Mouse (Mus musculus) forebrain, embryonic 15.5 days (tissue): ENCODE measurements around the gene Riok1. TPM values are rescaled to one million over a fixed set of nuclear protein-coding genes. Genes with fewer than 3 reads are reported as not detected.
A peak's percentile ranks its signal among the peaks of the same experiment; 100 is the strongest.

ENCODE experiments used
- ATAC-seq: fragments of 200-750 bp; cut with Nextera tagmentation; replicated peaks from 2 replicates; pipeline ENCODE4 v1.8.0; 2017; ENCODE audit warnings: mild to moderate bottlenecking, moderate TSS enrichment, moderate library complexity
- H3K27ac ChIP-seq: fragments of 300-500 bp; sonication (generic); replicated peaks from 2 replicates; pipeline ENCODE4 v1.5.1; 2015; ENCODE audit warnings: mild to moderate bottlenecking, inconsistent platforms
- H3K27me3 ChIP-seq: fragments of 300-500 bp; sonication (generic); 2 replicates; pipeline ENCODE4 v1.6.1; 2015; ENCODE audit warnings: inconsistent platforms
- H3K36me3 ChIP-seq: fragments of 300-500 bp; sonication (generic); 2 replicates; pipeline ENCODE4 v1.6.1; 2015; ENCODE audit warnings: mild to moderate bottlenecking, inconsistent platforms
- H3K4me1 ChIP-seq: fragments of 300-500 bp; sonication (generic); 2 replicates; pipeline ENCODE4 v1.6.1; 2015; ENCODE audit warnings: inconsistent platforms
- H3K4me2 ChIP-seq: fragments of 300-500 bp; sonication (generic); replicated peaks from 2 replicates; pipeline ENCODE4 v1.6.1; 2015; ENCODE audit warnings: mild to moderate bottlenecking, inconsistent platforms
- H3K4me3 ChIP-seq: fragments of 300-500 bp; sonication (generic); 2 replicates; pipeline ENCODE4 v1.5.1; 2015; ENCODE audit warnings: mild to moderate bottlenecking, inconsistent platforms
- H3K9ac ChIP-seq: fragments of 300-500 bp; sonication (generic); replicated peaks from 2 replicates; pipeline ENCODE4 v1.6.1; 2015; ENCODE audit warnings: mild to moderate bottlenecking, inconsistent platforms
- H3K9me3 ChIP-seq: fragments of 300-500 bp; sonication (generic); 2 replicates; pipeline ENCODE4 v1.6.1; 2016; ENCODE audit warnings: inconsistent platforms
- WGBS: fragments of 180-500 bp; shearing (Covaris S2); methylation state at CpG from one replicate; pipeline ENCODE4 v1.1.7; 2015; ENCODE audit warnings: mixed read lengths; 5-methylcytosine and 5-hydroxymethylcytosine counted together
- polyA plus RNA-seq: library from polyadenylated mRNA; unstranded; fragments of >200 nt; fragmentation: Nextera tagmentation; extraction: Ambion mirVana; gene quantifications from 2 replicates; pipeline ENCODE4 v1.2.1, GENCODE M21; 2015

Gene Riok1
- polyA plus RNA-seq = 53.6 and 60.9 TPM in 2 replicates

DNA sequence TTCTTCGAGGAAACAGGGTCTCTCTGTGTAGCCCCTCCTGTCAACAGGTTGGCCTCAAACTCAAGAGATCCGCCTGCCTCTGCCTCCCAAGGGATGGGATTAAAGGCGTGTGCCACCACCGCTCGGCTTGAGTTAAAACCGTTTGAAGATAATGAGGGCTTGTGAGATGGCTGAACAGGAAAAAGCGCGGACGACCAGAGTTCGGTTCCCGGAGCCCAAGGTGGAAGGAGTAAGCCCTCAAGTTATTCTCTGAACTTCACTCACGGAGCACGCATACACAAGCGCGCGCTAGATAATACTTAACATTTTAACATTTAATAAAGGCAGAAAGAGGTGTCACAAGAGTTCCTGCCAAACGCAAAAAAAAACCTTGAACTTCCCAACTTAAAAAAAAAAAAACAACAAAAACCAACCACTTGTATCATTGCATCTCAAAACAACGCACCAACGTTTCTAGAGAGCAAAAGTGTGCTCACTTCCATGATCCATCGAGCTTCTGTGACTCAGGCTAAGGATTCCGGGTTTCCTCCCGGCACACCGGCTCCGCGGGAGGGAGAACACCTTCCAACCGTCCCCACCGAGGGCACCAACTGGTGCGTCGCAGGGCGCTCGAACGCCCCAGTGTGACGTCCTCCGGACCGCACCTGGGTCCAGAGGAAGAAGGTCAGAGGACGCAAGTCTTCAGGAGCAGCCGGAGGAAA lies at the start of gene Riok1:
TSS of gene Riok1 (plus strand) at position 653 of the 701 bp plus-strand sequence.
- WGBS = 11% methylated on average over 37 of the region's 37 CpGs
- H3K27ac ChIP-seq = peak within 1 kb of the TSS; percentile 85
- peak within 1 kb of the TSS; percentile 88 for H3K9ac ChIP-seq
- peak within 1 kb of the TSS; percentile 94 for H3K4me3 ChIP-seq
- H3K36me3 ChIP-seq = peaks cover 14% of the 10 kb centered on the region
- H3K27me3 ChIP-seq = no peaks in the 10 kb centered on the region
- H3K9me3 ChIP-seq = no peaks in the 10 kb centered on the region
- H3K4me2 ChIP-seq = peak within 1 kb of the TSS; percentile 75
- H3K4me1 ChIP-seq = peaks cover 20% of the 10 kb centered on the region
- no peak; the same call in 1 of the 2 replicates for ATAC-seq

DNA sequence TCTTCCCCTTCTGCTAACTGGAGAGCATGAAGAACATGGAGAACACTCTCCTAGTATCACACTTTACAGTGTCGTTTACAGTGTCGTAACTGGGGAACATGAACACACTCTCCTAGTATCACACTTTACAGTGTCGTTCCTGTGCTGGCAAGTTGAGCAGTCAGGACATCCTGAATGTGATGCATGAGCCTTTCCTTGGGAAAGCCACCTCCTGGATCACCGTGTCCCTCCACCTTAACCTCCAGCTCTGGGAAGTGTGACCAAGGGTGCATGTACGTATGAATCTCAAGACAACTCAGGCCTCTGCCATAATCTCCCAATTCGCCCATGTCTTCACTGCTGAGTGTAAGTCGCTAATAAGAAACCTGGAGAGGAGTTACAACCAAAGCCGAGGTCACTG lies 47.1 kb upstream of the Riok1 start:
- Histone ChIP-seq H3K4me2 (no peak overlapping the region), H3K36me3 (peaks cover 58% of the 10 kb centered on the region), H3K9ac (no peak overlapping the region), H3K4me3 (no peak overlapping the region), H3K4me1 (peaks cover 12% of the 10 kb centered on the region), H3K27ac (no peak overlapping the region), H3K27me3 (no peaks in the 10 kb centered on the region), H3K9me3 (no peaks in the 10 kb centered on the region)
- ATAC-seq = no peak
- 92% methylated on average over 8 of the region's 8 CpGs for WGBS

DNA sequence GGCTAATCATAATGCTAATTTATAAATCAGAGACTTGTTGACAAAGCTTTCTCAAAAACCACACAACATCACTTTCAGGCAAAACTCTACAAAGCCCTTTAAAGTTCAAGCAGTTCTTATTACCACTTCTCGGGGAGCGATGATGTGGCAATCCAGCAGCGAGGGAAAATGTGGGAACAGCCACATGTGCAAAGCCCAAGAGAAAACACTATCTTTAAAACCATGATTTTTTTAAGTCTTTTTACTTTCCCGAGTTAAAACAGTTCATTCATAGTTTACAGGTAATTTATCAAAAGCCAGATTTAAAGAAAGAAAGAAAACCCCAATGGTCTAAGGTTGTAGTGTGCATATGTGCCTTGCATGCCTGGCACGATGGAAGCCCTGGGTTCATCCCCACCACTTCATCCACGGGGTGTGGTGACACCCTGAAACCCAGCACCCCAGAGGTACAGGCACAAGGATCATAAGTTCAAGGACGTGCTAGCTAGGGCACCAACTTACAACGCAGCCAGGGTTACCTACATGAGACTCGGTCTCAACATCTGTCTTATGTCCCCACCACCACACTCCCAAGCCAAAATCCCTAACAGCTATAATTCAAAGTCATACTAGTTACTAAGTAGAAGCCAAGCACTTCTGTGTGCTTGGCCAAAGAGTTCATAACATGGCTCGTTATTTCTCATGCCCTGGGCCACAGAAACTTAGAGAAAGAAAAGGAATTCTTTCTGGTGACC lies 44.0 kb upstream of the Riok1 start:
- Histone ChIP-seq H3K36me3 (peaks cover 33% of the 10 kb centered on the region), H3K27ac (no peak overlapping the region), H3K4me3 (peak overlapping the region; percentile 69), H3K4me2 (peak overlapping the region; percentile 52), H3K27me3 (no peaks in the 10 kb centered on the region), H3K9ac (peak overlapping the region; percentile 84), H3K9me3 (no peaks in the 10 kb centered on the region), H3K4me1 (peaks cover 12% of the 10 kb centered on the region)
- 15% methylated on average over 10 of the region's 10 CpGs for WGBS
- ATAC-seq = no peak

DNA sequence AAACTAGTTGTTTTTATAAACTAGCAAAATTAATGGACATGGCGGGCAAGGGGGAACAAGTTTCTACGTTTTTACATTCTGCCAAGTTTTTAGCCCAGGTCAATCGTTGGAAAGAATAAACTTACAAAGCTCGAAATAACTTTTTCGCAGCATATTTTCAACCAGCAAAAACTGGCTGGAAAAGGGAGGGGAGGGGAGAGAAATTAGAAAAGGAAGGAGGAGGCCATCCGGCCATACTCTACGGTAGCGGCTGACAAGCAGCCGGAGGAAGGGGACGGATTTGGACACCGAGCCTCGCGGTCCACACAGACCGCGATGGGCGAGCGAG lies 43.5 kb upstream of the Riok1 start:
- Histone ChIP-seq H3K4me2 (peak overlapping the region; percentile 52), H3K4me3 (peak overlapping the region; percentile 69), H3K36me3 (peaks cover 28% of the 10 kb centered on the region), H3K27ac (peak overlapping the region; percentile 89), H3K27me3 (no peaks in the 10 kb centered on the region), H3K9me3 (no peaks in the 10 kb centered on the region), H3K9ac (peak overlapping the region; percentile 84), H3K4me1 (peaks cover 12% of the 10 kb centered on the region)
- WGBS = under 1% methylated on average over 17 of the region's 17 CpGs
- ATAC-seq = no peak

DNA sequence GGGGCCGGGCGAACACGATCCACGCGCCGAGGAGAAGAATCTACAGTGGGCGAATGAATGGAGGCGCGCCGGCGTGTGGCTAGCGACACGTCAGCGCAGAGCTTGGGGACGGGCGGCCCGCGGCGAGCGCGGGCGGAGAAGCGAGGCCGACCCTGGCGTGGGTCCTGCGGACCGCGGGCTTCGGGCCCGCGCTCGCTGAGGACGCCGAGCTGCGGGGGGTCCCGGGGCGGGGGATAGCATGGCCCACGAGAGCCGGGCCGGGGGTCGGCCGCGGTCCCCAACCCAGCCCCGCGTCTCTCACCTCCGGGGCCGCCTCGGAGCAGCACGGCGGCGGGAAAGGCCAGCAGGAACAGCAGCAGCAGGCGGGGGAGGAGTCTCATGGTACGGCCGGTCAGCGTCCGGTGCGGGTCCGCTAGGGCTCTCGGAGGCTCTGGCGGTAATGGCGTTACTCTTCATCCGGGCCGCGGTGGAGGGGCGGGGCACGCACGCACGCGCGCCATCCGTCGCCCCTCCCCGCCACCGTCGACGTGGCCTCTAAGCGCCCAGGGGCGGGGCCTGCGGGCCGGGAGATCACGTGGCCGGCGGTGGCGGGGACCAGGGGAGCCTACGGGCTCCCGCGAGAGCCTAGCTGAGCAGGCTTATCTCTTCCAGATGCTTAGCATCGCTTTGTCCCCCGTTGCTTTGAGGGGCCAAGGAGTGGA lies 42.9 kb upstream of the Riok1 start, which contains the start of gene Ssr1:
TSS of gene Ssr1 (minus strand) at position 514 of the 701 bp plus-strand sequence.
- peaks cover 12% of the 10 kb centered on the region for H3K4me1 ChIP-seq
- H3K27me3 ChIP-seq = no peaks in the 10 kb centered on the region
- H3K36me3 ChIP-seq = peaks cover 22% of the 10 kb centered on the region
- H3K27ac ChIP-seq = peak within 1 kb of the TSS; percentile 89
- peak within 1 kb of the TSS; percentile 84 for H3K9ac ChIP-seq
- peak within 1 kb of the TSS; percentile 69 for H3K4me3 ChIP-seq
- H3K9me3 ChIP-seq = no peaks in the 10 kb centered on the region
- peak; percentile 99 for ATAC-seq
- H3K4me2 ChIP-seq = peak within 1 kb of the TSS; percentile 52
- under 1% methylated on average over 87 of the region's 89 CpGs for WGBS

DNA sequence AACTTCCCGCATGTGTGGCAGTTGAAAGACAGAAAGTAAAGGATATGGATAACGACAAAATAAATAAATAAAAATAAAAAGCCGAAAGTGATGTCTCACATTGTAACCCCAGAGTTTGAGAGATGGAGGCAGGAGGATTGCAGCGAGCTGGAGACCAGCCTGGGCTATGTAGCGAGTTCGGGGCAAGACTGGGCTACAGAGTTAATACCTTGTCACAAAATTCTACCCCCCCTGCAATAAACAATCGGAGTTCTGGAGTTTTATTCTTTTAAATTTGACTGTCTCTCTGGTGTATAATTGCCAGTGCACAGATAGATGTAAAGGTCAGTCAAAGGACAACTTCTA lies 42.4 kb upstream of the Riok1 start:
- H3K9me3 ChIP-seq = no peaks in the 10 kb centered on the region
- H3K27me3 ChIP-seq = no peaks in the 10 kb centered on the region
- H3K4me2 ChIP-seq = peak overlapping the region; percentile 52
- WGBS = 19% methylated on average over 7 of the region's 7 CpGs
- H3K9ac ChIP-seq = peak overlapping the region; percentile 49
- peaks cover 17% of the 10 kb centered on the region; the same call in 1 of the 2 replicates for H3K36me3 ChIP-seq
- H3K4me1 ChIP-seq = peaks cover 12% of the 10 kb centered on the region
- peak; percentile 71; the same call in 1 of the 2 replicates for ATAC-seq
- peak overlapping the region; percentile 54; the same call in 1 of the 2 replicates for H3K27ac ChIP-seq
- peak overlapping the region; percentile 69 for H3K4me3 ChIP-seq

DNA sequence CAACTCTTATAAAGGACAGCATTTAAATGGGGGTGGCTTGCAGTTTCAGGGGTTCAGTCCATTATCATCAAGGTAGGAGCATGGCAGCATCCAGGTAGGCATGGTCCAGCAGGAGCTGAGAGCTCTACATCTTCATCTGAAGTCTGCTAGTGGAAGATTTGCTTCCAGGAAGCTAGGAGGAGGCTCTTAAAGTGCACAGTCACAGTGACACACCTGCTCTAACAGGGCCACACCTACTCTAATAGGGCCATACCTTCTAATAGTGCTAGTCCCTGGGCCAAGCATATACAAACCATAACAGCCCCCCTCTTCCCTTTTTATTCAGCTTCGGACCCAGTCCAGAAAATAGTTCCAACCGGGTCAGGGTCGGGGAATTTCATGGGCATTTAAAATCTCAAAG lies 37.1 kb upstream of the Riok1 start:
- no peak for ATAC-seq

DNA sequence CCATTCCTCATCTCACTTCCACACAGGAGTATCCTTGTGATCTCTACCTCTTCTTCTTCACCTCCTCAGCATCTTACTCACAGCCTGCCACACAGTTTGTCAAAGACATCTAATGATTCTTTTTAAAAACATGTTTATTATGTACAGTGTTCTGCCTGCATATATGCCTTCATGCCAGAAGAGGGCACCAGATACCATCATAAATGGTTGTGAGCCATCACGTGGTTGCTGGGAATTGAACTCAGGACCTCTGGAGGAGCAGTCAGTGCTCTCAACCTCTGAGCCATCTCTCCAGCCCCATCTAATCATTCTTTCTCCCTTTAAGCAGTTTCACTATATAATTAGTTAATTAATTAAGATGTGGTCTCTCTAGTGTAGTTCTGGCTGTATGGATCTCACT lies 34.3 kb upstream of the Riok1 start:
- 33% methylated on average over 1 of the region's 1 CpGs for WGBS
- H3K9ac ChIP-seq = no peak overlapping the region
- no peaks in the 10 kb centered on the region for H3K36me3 ChIP-seq
- no peaks in the 10 kb centered on the region for H3K4me1 ChIP-seq
- H3K27ac ChIP-seq = no peak overlapping the region
- no peaks in the 10 kb centered on the region for H3K27me3 ChIP-seq
- no peaks in the 10 kb centered on the region for H3K9me3 ChIP-seq
- no peak for ATAC-seq
- no peak overlapping the region for H3K4me2 ChIP-seq
- no peak overlapping the region for H3K4me3 ChIP-seq

More for the DNA sequence above, 37.1 kb upstream of the Riok1 start:
- Histone ChIP-seq H3K4me1 (no peaks in the 10 kb centered on the region), H3K36me3 (no peaks in the 10 kb centered on the region), H3K4me2 (no peak overlapping the region), H3K9me3 (no peaks in the 10 kb centered on the region), H3K27me3 (no peaks in the 10 kb centered on the region), H3K9ac (no peak overlapping the region), H3K27ac (no peak overlapping the region), H3K4me3 (no peak overlapping the region)
- whole genome bisulfite sequencing = 84% methylated on average over 3 of the region's 3 CpGs

DNA sequence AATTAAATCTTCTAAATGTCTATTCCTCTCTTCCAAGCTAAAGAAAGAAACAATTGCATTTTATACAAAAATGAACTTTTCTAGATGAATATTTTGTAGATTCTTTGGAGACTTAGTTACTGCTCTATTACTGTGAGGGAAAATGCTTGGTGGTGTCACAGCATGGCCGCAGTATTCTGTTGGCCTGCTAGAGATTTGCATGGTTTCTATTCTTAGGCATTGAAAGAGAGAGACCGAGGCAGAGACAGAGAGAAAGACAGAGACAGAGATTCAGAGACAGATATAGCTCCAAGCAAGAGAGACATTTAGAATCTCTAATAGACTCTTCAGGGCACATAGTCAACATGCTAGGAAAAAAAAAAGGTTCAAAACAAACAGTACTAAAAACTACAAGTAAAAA lies 28.8 kb upstream of the Riok1 start:
- no peaks in the 10 kb centered on the region for H3K9me3 ChIP-seq
- H3K27ac ChIP-seq = no peak overlapping the region
- no peak overlapping the region for H3K9ac ChIP-seq
- no peak for ATAC-seq
- H3K27me3 ChIP-seq = no peaks in the 10 kb centered on the region
- 90% methylated on average over 2 of the region's 2 CpGs for WGBS
- no peaks in the 10 kb centered on the region for H3K4me1 ChIP-seq
- no peaks in the 10 kb centered on the region for H3K36me3 ChIP-seq
- no peak overlapping the region for H3K4me3 ChIP-seq
- no peak overlapping the region for H3K4me2 ChIP-seq

DNA sequence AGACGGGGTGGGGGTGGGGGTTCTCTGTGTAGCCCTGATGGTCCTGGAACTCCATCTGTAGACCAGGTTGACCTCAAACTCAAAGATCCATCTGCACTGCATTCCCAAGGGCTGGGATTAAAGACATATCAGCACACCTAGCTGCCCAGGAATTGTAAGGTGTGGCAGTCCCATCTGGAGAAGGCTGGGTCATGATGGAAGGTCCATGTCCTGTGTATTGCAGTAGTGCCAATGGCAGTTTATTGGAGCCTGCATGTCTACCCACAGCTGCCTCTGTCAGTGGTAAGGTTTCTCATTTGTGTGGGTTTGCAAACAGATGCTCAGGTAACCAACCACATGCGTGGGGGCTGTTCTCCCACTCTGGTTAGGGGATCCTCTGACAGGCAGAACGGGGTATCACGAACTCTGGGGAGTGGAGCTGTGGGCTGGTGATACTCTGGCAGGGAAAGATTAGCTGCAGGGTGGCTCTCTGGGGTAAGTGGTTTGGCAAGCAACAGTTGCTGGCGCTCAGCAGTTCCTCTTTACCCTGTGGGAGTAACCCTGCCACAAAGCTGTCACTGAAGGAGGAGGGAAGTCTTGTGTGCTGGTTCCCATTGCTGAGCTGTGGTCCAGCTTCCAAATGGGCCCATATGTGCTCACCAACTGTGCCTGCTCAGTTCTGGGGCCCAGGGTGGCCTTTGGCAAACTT lies 26.9 kb upstream of the Riok1 start:
- no peaks in the 10 kb centered on the region for H3K36me3 ChIP-seq
- no peaks in the 10 kb centered on the region for H3K27me3 ChIP-seq
- no peaks in the 10 kb centered on the region for H3K9me3 ChIP-seq
- H3K4me3 ChIP-seq = no peak overlapping the region
- ATAC-seq = no peak
- H3K4me2 ChIP-seq = no peak overlapping the region
- H3K9ac ChIP-seq = no peak overlapping the region
- 93% methylated on average over 5 of the region's 5 CpGs for WGBS
- H3K27ac ChIP-seq = no peak overlapping the region
- H3K4me1 ChIP-seq = no peaks in the 10 kb centered on the region

DNA sequence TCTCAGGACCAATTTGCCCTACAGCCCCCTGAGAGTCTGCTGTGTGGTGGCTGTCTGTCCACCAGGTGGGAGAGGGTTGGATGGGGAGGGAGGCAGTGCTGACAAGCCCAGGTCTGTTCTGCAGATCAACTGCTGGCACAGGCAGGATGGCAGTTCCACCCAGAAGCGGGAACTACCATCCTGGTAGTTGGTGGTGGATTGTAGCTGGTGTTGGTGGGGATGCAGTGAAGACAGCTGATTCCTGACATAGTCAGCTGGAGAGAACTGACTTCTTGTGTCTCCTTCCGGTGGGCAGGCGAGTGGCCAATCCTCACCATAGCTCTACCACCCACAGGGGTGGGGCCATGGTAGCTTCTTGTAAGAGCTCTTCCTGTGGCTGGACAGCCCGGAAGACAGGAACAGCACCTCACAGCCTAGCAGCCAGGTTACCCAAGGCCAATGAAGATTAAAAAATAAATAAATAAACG lies 26.3 kb upstream of the Riok1 start:
- H3K9me3 ChIP-seq = no peaks in the 10 kb centered on the region
- H3K27ac ChIP-seq = no peak overlapping the region
- no peak overlapping the region for H3K4me2 ChIP-seq
- 83% methylated on average over 5 of the region's 5 CpGs for WGBS
- H3K27me3 ChIP-seq = no peaks in the 10 kb centered on the region
- no peak for ATAC-seq
- no peaks in the 10 kb centered on the region for H3K36me3 ChIP-seq
- no peak overlapping the region for H3K9ac ChIP-seq
- H3K4me1 ChIP-seq = no peaks in the 10 kb centered on the region
- H3K4me3 ChIP-seq = no peak overlapping the region
